23 mouse cellular contexts compared by ENCODE assay signal in genomic region chr6:38369945-38370344, GRCm38 (mm10). TPM values are rescaled to one million over a fixed set of nuclear protein-coding genes. Genes with fewer than 3 reads are reported as not detected.
DNase-seq lines count a peak whose midpoint lies in the region; ATAC-seq and TF ChIP-seq lines count a peak whose summit lies in the region.
"Had no signal": no experiment of that assay in that cellular context is flagged by ENCODE, and none has a peak within 500 bp of the region (broad histone marks: within the 10 kb centered on the region; RNA-seq: fewer than 3 reads in every experiment).

No protein-coding gene starts in this region.

- DNase-seq in hindbrain, postnatal 0 days (ENCODE audit: low spot score): no peak
- no peak for DNase-seq in lung, postnatal 0 days (ENCODE audit: low spot score)
- no peak for DNase-seq in lung, adult 18-20 months
- DNase-seq in MEL (ENCODE audit: low read depth, low spot score): peak; percentile 27
- DNase-seq in left cerebral cortex, adult 11 months (ENCODE audit: low spot score): no peak
- DNase-seq: adrenal gland, postnatal 25 days; cerebellum, adult 11-12 months; cerebellum, postnatal 14 days; embryo, embryonic 11 days; heart, adult 18-20 months; kidney, adult 9 months; kidney, postnatal 25 days; liver, embryonic 13.5 days; lung, postnatal 4 days; retina, postnatal 1 day; thymus, postnatal 25 days had no signal

- no peaks in the 10 kb centered on the region for H3K4me1 ChIP-seq in hindbrain, postnatal 0 days (ENCODE audit: insufficient read depth, low read length)
- no peaks in the 10 kb centered on the region for H3K4me1 ChIP-seq in hindbrain, embryonic 12.5 days
- no peaks in the 10 kb centered on the region for H3K4me1 ChIP-seq in lung, postnatal 0 days (ENCODE audit: insufficient read depth, low read depth, low read length)
- no peaks in the 10 kb centered on the region for H3K4me1 ChIP-seq in MEL (ENCODE audit: control insufficient read depth in 1 of 2, insufficient read depth in 2 of 2, low read length in 2 of 2)
- peaks cover 2% of the 10 kb centered on the region; the same call in 1 of the 2 replicates for H3K4me1 ChIP-seq in small intestine, adult 2 months (ENCODE audit: control insufficient read depth, insufficient read depth, insufficient read length, low read length)
- H3K4me1 ChIP-seq: heart, embryonic 15.5 days; liver, embryonic 13.5 days had no signal

- H3K36me3 ChIP-seq in hindbrain, postnatal 0 days (ENCODE audit: insufficient read depth, low read length): no peaks in the 10 kb centered on the region
- H3K36me3 ChIP-seq in hindbrain, embryonic 12.5 days: no peaks in the 10 kb centered on the region
- H3K36me3 ChIP-seq in lung, postnatal 0 days (ENCODE audit: insufficient read depth, low read length): no peaks in the 10 kb centered on the region
- H3K36me3 ChIP-seq in MEL (ENCODE audit: control insufficient read depth in 1 of 2, insufficient read depth in 2 of 2, low read length in 2 of 2): no peaks in the 10 kb centered on the region
- no peaks in the 10 kb centered on the region for H3K36me3 ChIP-seq in small intestine, adult 2 months (ENCODE audit: control insufficient read depth, insufficient read depth, low read length)
- H3K36me3 ChIP-seq: heart, embryonic 15.5 days; liver, embryonic 13.5 days had no signal

- no peaks in the 10 kb centered on the region for H3K79me2 ChIP-seq in MEL (ENCODE audit: control insufficient read depth, insufficient read depth, low read length, poor library complexity)

- peak; percentile 17; the same call in 1 of the 2 replicates for TF ChIP-seq CTCF in hindbrain, postnatal 0 days (IDR thresholded peaks at IDR 0.05; ENCODE audit: low read depth)
- TF ChIP-seq CTCF in lung, postnatal 0 days (IDR thresholded peaks at IDR 0.05): peak; percentile 27
- TF ChIP-seq CTCF in MEL (IDR thresholded peaks at IDR 0.05 in 2 of 3, conservative IDR thresholded peaks at IDR 0.05 in 1 of 3; ENCODE audit: control insufficient read depth in 1 of 3, insufficient read depth in 1 of 3, low read depth in 2 of 3, low read length in 3 of 3, poor library complexity in 1 of 3, severe bottlenecking in 1 of 3): peak; percentile 15 to 58 (median 39); a peak in 3 of 6 replicates
- TF ChIP-seq CTCF in small intestine, adult 2 months (IDR thresholded peaks at IDR 0.05; ENCODE audit: extremely low read depth, insufficient read length, insufficient replicate concordance, low read depth, low read length): peak; percentile 20; the same call in 1 of the 2 replicates

- WGBS in hindbrain, postnatal 0 days: 79% methylated on average over 3 of the region's 3 CpGs
- WGBS in hindbrain, embryonic 12.5 days: 78% methylated on average over 3 of the region's 3 CpGs
- WGBS in lung, postnatal 0 days: 78% methylated on average over 3 of the region's 3 CpGs
- 81% methylated on average over 3 of the region's 3 CpGs for WGBS in small intestine, adult 2 months

- H3K27me3 ChIP-seq in hindbrain, postnatal 0 days (ENCODE audit: insufficient read depth, low read length): no peaks in the 10 kb centered on the region
- H3K27me3 ChIP-seq in hindbrain, embryonic 12.5 days: no peaks in the 10 kb centered on the region
- no peaks in the 10 kb centered on the region for H3K27me3 ChIP-seq in lung, postnatal 0 days (replicated peaks; ENCODE audit: insufficient read depth, low read length)
- H3K27me3 ChIP-seq in MEL (ENCODE audit: control insufficient read depth in 1 of 2, insufficient read depth in 2 of 2, low read length in 2 of 2): peaks cover 0 to 2% of the 10 kb centered on the region in 2 experiments; a peak in 1 of 4 replicates
- no peaks in the 10 kb centered on the region for H3K27me3 ChIP-seq in small intestine, adult 2 months (ENCODE audit: control insufficient read depth, insufficient read depth, low read length)
- H3K27me3 ChIP-seq: heart, embryonic 15.5 days; liver, embryonic 13.5 days had no signal

- peak; percentile 41 for TF ChIP-seq RAD21 in MEL (IDR thresholded peaks at IDR 0.05; ENCODE audit: low read depth, low read length)

- H3K4me3 ChIP-seq in hindbrain, postnatal 0 days (ENCODE audit: low read length): no peak overlapping the region
- H3K4me3 ChIP-seq in hindbrain, embryonic 12.5 days: no peak overlapping the region
- H3K4me3 ChIP-seq in lung, postnatal 0 days (ENCODE audit: low read depth, low read length): no peak overlapping the region
- no peak overlapping the region for H3K4me3 ChIP-seq in MEL (ENCODE audit: control insufficient read depth in 1 of 2, insufficient read depth in 1 of 2, low read depth in 2 of 2, low read length in 2 of 2)
- no peak overlapping the region for H3K4me3 ChIP-seq in small intestine, adult 2 months (ENCODE audit: low read depth, low read length)
- H3K4me3 ChIP-seq: heart, embryonic 15.5 days; liver, embryonic 13.5 days had no signal

- ATAC-seq in hindbrain, postnatal 0 days: no peak
- no peak for ATAC-seq in hindbrain, embryonic 12.5 days (ENCODE audit: low FRiP score)
- no peak for ATAC-seq in lung, postnatal 0 days
- ATAC-seq: activated CD4-positive, CD25-positive, alpha-beta regulatory T cell, adult 4 months; forebrain, embryonic 16.5 days had no signal

- TF ChIP-seq POLR2A in MEL (IDR thresholded peaks at IDR 0.05; ENCODE audit: control insufficient read depth in 1 of 2, insufficient read depth in 1 of 2, low read depth in 1 of 2, low read length in 2 of 2, poor library complexity in 1 of 2): no peak
- no peak for TF ChIP-seq POLR2A in small intestine, adult 2 months (IDR thresholded peaks at IDR 0.05; ENCODE audit: low read depth, low read length)

- TF ChIP-seq EP300 in lung, postnatal 0 days (IDR thresholded peaks at IDR 0.05): no peak
- TF ChIP-seq EP300 in MEL (IDR thresholded peaks at IDR 0.05; ENCODE audit: low read depth in 1 of 2, low read length in 2 of 2): no peak

- H3K27ac ChIP-seq in hindbrain, postnatal 0 days: no peak overlapping the region
- H3K27ac ChIP-seq in hindbrain, embryonic 12.5 days: no peak overlapping the region
- H3K27ac ChIP-seq in lung, postnatal 0 days (ENCODE audit: low read length): no peak overlapping the region
- H3K27ac ChIP-seq in MEL (ENCODE audit: control insufficient read depth, low read depth, low read length): no peak overlapping the region
- H3K27ac ChIP-seq in small intestine, adult 2 months (ENCODE audit: insufficient read depth, low read depth, low read length): no peak overlapping the region
- H3K27ac ChIP-seq: heart, embryonic 15.5 days; liver, embryonic 13.5 days had no signal

- H3K9ac ChIP-seq in hindbrain, postnatal 0 days (replicated peaks; ENCODE audit: low read length): no peak overlapping the region
- no peak overlapping the region for H3K9ac ChIP-seq in hindbrain, embryonic 12.5 days
- H3K9ac ChIP-seq in lung, postnatal 0 days (replicated peaks; ENCODE audit: low read depth): no peak overlapping the region
- H3K9ac ChIP-seq in MEL (ENCODE audit: control insufficient read depth, low read depth, low read length, poor library complexity, severe bottlenecking): no peak overlapping the region
- H3K9ac ChIP-seq: heart, embryonic 15.5 days; liver, embryonic 13.5 days had no signal

- H3K9me3 ChIP-seq in hindbrain, postnatal 0 days (ENCODE audit: low read length): no peaks in the 10 kb centered on the region
- H3K9me3 ChIP-seq in hindbrain, embryonic 12.5 days (replicated peaks): 0 out of 2 replicates have a peak, but pooled peaks cover 7% of the 10 kb centered on the region
- H3K9me3 ChIP-seq in lung, postnatal 0 days (ENCODE audit: low read length): no peaks in the 10 kb centered on the region
- no peaks in the 10 kb centered on the region for H3K9me3 ChIP-seq in MEL (replicated peaks; ENCODE audit: insufficient read depth, low read length)
- H3K9me3 ChIP-seq: heart, embryonic 15.5 days had no signal

- H3K4me2 ChIP-seq in hindbrain, postnatal 0 days (ENCODE audit: low read depth, low read length): no peak overlapping the region
- no peak overlapping the region for H3K4me2 ChIP-seq in hindbrain, embryonic 12.5 days (replicated peaks)
- H3K4me2 ChIP-seq in lung, postnatal 0 days (replicated peaks; ENCODE audit: low read depth, low read length): no peak overlapping the region
- H3K4me2 ChIP-seq: heart, embryonic 15.5 days; liver, embryonic 13.5 days; midbrain, embryonic 11.5 days had no signal

TF ChIP-seq in MEL, 35 proteins besides CTCF, POLR2A, EP300 and RAD21:
- TF ChIP-seq HCFC1 (IDR thresholded peaks at IDR 0.05; ENCODE audit: low read depth, low read length) (no peak), ZC3H11A (IDR thresholded peaks at IDR 0.05; ENCODE audit: low read depth, low read length) (no peak), USF2 (IDR thresholded peaks at IDR 0.05; ENCODE audit: borderline replicate concordance in 1 of 2, insufficient read depth in 1 of 2, low read depth in 1 of 2, low read length in 2 of 2) (no peak), SMC3 (IDR thresholded peaks at IDR 0.05; ENCODE audit: low read depth, low read length) (peak; percentile 39; the same call in 1 of the 2 replicates), MYC (IDR thresholded peaks at IDR 0.05; ENCODE audit: low read depth, low read length) (no peak), SIN3A (IDR thresholded peaks at IDR 0.05; ENCODE audit: low read length) (no peak)
TF ChIP-seq in MEL: peak in this region for 1.

RNA-seq across cellular contexts. Expression of gene Ttc26, which starts 11.3 kb away (rescaled TPM):
- total RNA-seq in hindbrain, postnatal 0 days (2014; rRNA removed): 4.6 and 5.0 TPM in 2 replicates
- 2.5 and 2.9 TPM in 2 replicates for polyA plus RNA-seq in hindbrain, postnatal 0 days (2015; fragmentation: Nextera tagmentation; extraction: Ambion mirVana)
- 12.2 and 12.7 TPM in 2 replicates for polyA plus RNA-seq in hindbrain, embryonic 12.5 days (2016; fragmentation: Nextera tagmentation; extraction: Ambion mirVana)
- polyA plus RNA-seq in lung, postnatal 0 days (2015; fragmentation: Nextera tagmentation; extraction: Ambion mirVana): 2.3 and 2.9 TPM in 2 replicates
- total RNA-seq in MEL (2012; rRNA removed): 1.3 and 1.4 TPM in 2 replicates
- 1 to 10 TPM in 1 of 2 experiments, not detected in 1; 2.1 TPM for polyA plus RNA-seq in MEL (2012; ENCODE audit: insufficient read depth in 1 of 2, insufficient read length in 2 of 2, low read depth in 1 of 2, low replicate concordance in 2 of 2, missing spikeins in 1 of 2)
- 0.08 and 0.13 TPM in 2 replicates for polyA plus RNA-seq in small intestine, adult 2 months (2012; rRNA removed)
- total RNA-seq: monocyte, adult 5-6 weeks had no signal

RNA-seq across cellular contexts. Expression of gene Zc3hav1, which starts 15.5 kb away (rescaled TPM):
- 5.0 and 7.0 TPM in 2 replicates for total RNA-seq in hindbrain, postnatal 0 days (2014; rRNA removed)
- 2.3 and 2.9 TPM in 2 replicates for polyA plus RNA-seq in hindbrain, postnatal 0 days (2015; fragmentation: Nextera tagmentation; extraction: Ambion mirVana)
- 1.9 and 2.3 TPM in 2 replicates for polyA plus RNA-seq in hindbrain, embryonic 12.5 days (2016; fragmentation: Nextera tagmentation; extraction: Ambion mirVana)
- 18.1 TPM in 2 replicates for polyA plus RNA-seq in lung, postnatal 0 days (2015; fragmentation: Nextera tagmentation; extraction: Ambion mirVana)
- total RNA-seq in MEL (2012; rRNA removed): 66.6 and 88.1 TPM in 2 replicates
- 10 to 100 TPM; 68.3 to 71.0 TPM for polyA plus RNA-seq in MEL (2012; ENCODE audit: insufficient read depth in 1 of 2, insufficient read length in 2 of 2, low read depth in 1 of 2, low replicate concordance in 2 of 2, missing spikeins in 1 of 2)
- 14.9 and 34.7 TPM in 2 replicates for polyA plus RNA-seq in small intestine, adult 2 months (2012; rRNA removed)
